Mouse (Mus musculus): ENCODE results near the gene Palm2.

- no peak for TF ChIP-seq CTCF (IDR thresholded peaks at IDR 0.05; ENCODE audit: borderline replicate concordance, extremely low read depth, insufficient read depth, insufficient read length)
- TF ChIP-seq POLR2A (IDR thresholded peaks at IDR 0.05; ENCODE audit: borderline replicate concordance, extremely low read depth, insufficient read depth, insufficient read length, poor library complexity, severe bottlenecking), result no peak
Observed at GRCm38 (mm10) chr4:57482435-57482834, 48.4 kb downstream of the Palm2 start.

Measured in brain, embryonic 14.5 days (tissue).